Mouse (Mus musculus) natural killer cell, adult 2 months (primary cell): ENCODE data around the gene Ushbp1.
"Not testable (repeated sequence)": the region's sequence is repeated elsewhere in the genome, so short reads cannot be mapped to it uniquely, and the experiment has no call there.

Source experiments
- DNase-seq, 2 experiments: peaks; one replicate each; pipeline ENCODE4 v3.0.0; 2022; ENCODE audit warnings: low spot score in 2 of 2

Ushbp1 gene

GRCm38 (mm10) chr8:71395629-71396028 is at the start of gene Ushbp1:
TSS of gene Ushbp1 (minus strand) at chr8:71395802.
- no peak for DNase-seq

GRCm38 (mm10) chr8:71445096-71445495 is 49.5 kb upstream of the Ushbp1 start:
- DNase-seq = no peak

- peak; percentile 54 to 62 for DNase-seq
Measured at GRCm38 (mm10) chr8:71441404-71441803, 45.8 kb upstream of the Ushbp1 start.

GRCm38 (mm10) chr8:71437041-71437440 is 41.4 kb upstream of the Ushbp1 start:
- DNase-seq = no peak

- DNase-seq = not testable (repeated sequence)
Measured at GRCm38 (mm10) chr8:71432935-71433334, 37.3 kb upstream of the Ushbp1 start.

- no peak for DNase-seq
Measured at GRCm38 (mm10) chr8:71422121-71422520, 26.5 kb upstream of the Ushbp1 start.

GRCm38 (mm10) chr8:71411535-71412273 is 16.1 kb upstream of the Ushbp1 start:
- DNase-seq = no peak

GRCm38 (mm10) chr8:71408231-71408630 is 12.6 kb upstream of the Ushbp1 start:
- no peak for DNase-seq

GRCm38 (mm10) chr8:71407441-71407840 is 11.8 kb upstream of the Ushbp1 start:
- DNase-seq = no peak

- peak; percentile 62 to 68 for DNase-seq
Measured at GRCm38 (mm10) chr8:71406099-71407015, 10.8 kb upstream of the Ushbp1 start.

GRCm38 (mm10) chr8:71405401-71406098 is 9.9 kb upstream of the Ushbp1 start, which contains the start of gene Ankle1:
TSS of gene Ankle1 (plus strand) at chr8:71406010.
- DNase-seq = peak; percentile 96 to 97

- no peak for DNase-seq
Measured at GRCm38 (mm10) chr8:71404951-71405351, 9.3 kb upstream of the Ushbp1 start.

GRCm38 (mm10) chr8:71404011-71404410 is 8.4 kb upstream of the Ushbp1 start:
- no peak for DNase-seq

GRCm38 (mm10) chr8:71403107-71403885 is 7.7 kb upstream of the Ushbp1 start:
- no peak for DNase-seq

- DNase-seq = no peak
Measured at GRCm38 (mm10) chr8:71402446-71402964, 6.9 kb upstream of the Ushbp1 start.

GRCm38 (mm10) chr8:71401454-71401853 is 5.9 kb upstream of the Ushbp1 start:
- no peak for DNase-seq

- no peak for DNase-seq
Measured at GRCm38 (mm10) chr8:71400826-71401225, 5.2 kb upstream of the Ushbp1 start.

GRCm38 (mm10) chr8:71397701-71398100 is 2.1 kb upstream of the Ushbp1 start:
- no peak for DNase-seq

- peak; percentile 88 to 89 for DNase-seq
Measured at GRCm38 (mm10) chr8:71396639-71397305, 1.2 kb upstream of the Ushbp1 start, which contains the start of gene Babam1. TSS of gene Babam1 (plus strand) at chr8:71396861.

GRCm38 (mm10) chr8:71395071-71395470 is 531 bp downstream of the Ushbp1 start:
- no peak for DNase-seq
